Mouse (Mus musculus): Measurements from ENCODE around the gene Mas1. TPM values are rescaled to one million over a fixed set of nuclear protein-coding genes. Genes with fewer than 3 reads are reported as not detected.

Mas1 gene
- polyA plus RNA-seq, 1 experiment from 2014 or later = 0.20 TPM

DNA sequence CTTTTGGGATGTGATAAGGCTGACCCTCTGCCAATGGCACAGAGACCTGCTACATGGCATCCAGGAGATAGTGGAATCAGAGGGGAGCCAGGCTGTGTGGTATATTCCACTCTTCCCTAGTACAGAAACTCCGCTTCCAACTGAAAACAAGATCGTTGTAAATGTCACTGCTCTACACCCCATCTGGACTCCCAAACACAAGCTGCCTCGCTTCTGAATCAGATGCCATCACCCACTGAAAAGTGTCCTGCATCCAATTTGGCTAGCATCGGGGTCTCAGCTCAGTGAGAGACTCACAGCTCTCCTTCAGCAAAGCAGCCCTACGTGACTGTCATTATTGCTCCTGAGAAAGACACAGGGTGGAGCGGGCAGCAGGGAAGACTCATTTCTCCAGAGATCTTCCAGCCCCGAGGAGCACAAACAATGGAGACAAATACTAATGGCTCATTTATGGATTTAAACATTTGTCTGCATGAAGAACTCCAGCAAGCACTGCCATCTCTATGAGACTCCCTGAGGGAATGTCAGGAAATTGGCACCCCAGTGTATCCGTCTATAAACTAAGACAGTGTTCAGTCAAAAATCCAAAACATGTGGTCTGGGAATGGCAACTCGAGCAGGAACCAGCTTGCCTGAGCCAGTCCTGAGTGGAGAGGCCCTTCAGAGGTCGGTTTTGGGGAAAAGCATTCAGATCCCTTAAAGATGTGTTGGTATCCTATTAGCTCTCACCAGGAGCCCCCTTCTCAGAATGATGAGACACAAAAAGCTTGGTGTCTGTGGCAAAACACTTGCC, 28.3 kb downstream of the Mas1 start:
- ATAC-seq (replicated peaks; ENCODE audit: low FRiP score, low read depth) (no peak), DNase-seq (ENCODE audit: low spot score) (no peak)
- 76% methylated on average over 10 of the region's 10 CpGs for WGBS
- Histone ChIP-seq H3K27ac (no peak overlapping the region), H3K4me3 (replicated peaks; ENCODE audit: low read depth, low read length) (no peak overlapping the region), H3K9me3 (replicated peaks; ENCODE audit: low read length) (no peaks in the 10 kb centered on the region), H3K27me3 (ENCODE audit: insufficient read depth, low read length) (no peaks in the 10 kb centered on the region), H3K36me3 (ENCODE audit: insufficient read depth, low read length) (no peaks in the 10 kb centered on the region), H3K9ac (ENCODE audit: low read depth, low read length) (no peak overlapping the region), H3K4me1 (replicated peaks; ENCODE audit: insufficient read depth, low read length) (no peaks in the 10 kb centered on the region), H3K4me2 (ENCODE audit: low read length) (no peak overlapping the region)
- TF ChIP-seq CTCF (IDR thresholded peaks at IDR 0.05; ENCODE audit: low read depth) = no peak

DNA sequence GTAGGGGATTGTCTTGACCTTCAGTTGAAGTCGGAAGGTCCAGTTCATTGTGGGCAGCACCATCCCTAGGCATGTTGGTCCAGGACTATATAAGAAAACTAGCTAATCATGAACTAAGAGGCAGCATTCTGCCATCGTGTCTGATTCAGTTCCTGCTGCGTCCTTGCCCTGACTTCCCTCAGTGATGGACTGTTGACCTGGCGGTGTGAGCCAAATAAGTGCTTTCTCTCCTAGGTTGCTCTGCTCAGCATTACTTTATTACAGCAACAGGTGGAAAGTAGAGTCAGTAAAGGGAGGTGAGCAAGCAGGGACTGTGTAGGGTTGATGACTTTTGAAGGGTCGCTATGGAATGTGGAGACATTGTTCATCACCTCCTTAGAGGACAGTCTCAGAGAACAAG, 32.2 kb downstream of the Mas1 start:
- ATAC-seq (replicated peaks; ENCODE audit: low FRiP score, low read depth) (no peak; the same call in 1 of the 2 replicates), DNase-seq (ENCODE audit: low spot score) (no peak)
- Histone ChIP-seq H3K27ac (no peak overlapping the region), H3K4me1 (replicated peaks; ENCODE audit: insufficient read depth, low read length) (no peaks in the 10 kb centered on the region), H3K9me3 (replicated peaks; ENCODE audit: low read length) (no peaks in the 10 kb centered on the region), H3K4me2 (ENCODE audit: low read length) (no peak overlapping the region), H3K4me3 (replicated peaks; ENCODE audit: low read depth, low read length) (no peak overlapping the region), H3K27me3 (ENCODE audit: insufficient read depth, low read length) (no peaks in the 10 kb centered on the region), H3K36me3 (ENCODE audit: insufficient read depth, low read length) (no peaks in the 10 kb centered on the region), H3K9ac (ENCODE audit: low read depth, low read length) (no peak overlapping the region)
- TF ChIP-seq CTCF (IDR thresholded peaks at IDR 0.05; ENCODE audit: low read depth) = no peak
- WGBS = 90% methylated on average over 5 of the region's 5 CpGs

DNA sequence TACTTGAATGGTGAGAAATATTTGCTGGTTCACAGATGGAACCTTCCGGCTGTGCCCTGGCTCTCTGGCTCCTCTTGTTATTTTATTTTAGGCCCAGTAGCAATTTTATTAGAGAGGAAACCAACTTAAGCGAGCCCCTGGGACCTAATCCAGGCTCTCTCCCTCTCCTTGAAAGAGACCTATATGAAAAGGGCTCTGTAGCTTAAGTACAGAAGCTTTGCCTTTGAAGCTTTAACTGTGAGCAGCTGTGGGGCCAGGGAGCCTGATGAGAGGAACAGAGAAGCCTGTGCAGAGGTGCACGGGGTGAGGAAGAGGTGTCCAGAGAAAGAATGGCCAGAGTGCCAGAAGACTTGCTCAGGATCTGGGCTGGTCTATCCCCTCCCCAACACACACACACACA, 33.1 kb downstream of the Mas1 start:
- H3K4me1 ChIP-seq (replicated peaks; ENCODE audit: insufficient read depth, low read length) = no peaks in the 10 kb centered on the region
- DNase-seq (ENCODE audit: low spot score) (no peak), ATAC-seq (replicated peaks; ENCODE audit: low FRiP score, low read depth) (no peak)
- no peaks in the 10 kb centered on the region for H3K27me3 ChIP-seq (ENCODE audit: insufficient read depth, low read length)
- H3K9ac ChIP-seq (ENCODE audit: low read depth, low read length) = no peak overlapping the region
- H3K4me3 ChIP-seq (replicated peaks; ENCODE audit: low read depth, low read length) = no peak overlapping the region
- no peak for TF ChIP-seq CTCF (IDR thresholded peaks at IDR 0.05; ENCODE audit: low read depth)
- H3K27ac ChIP-seq = peak overlapping the region; percentile 68; the same call in 1 of the 2 replicates
- 48% methylated on average over 3 of the region's 3 CpGs for WGBS
- H3K9me3 ChIP-seq (replicated peaks; ENCODE audit: low read length) = no peaks in the 10 kb centered on the region
- no peak overlapping the region for H3K4me2 ChIP-seq (ENCODE audit: low read length)
- H3K36me3 ChIP-seq (ENCODE audit: insufficient read depth, low read length) = no peaks in the 10 kb centered on the region

DNA sequence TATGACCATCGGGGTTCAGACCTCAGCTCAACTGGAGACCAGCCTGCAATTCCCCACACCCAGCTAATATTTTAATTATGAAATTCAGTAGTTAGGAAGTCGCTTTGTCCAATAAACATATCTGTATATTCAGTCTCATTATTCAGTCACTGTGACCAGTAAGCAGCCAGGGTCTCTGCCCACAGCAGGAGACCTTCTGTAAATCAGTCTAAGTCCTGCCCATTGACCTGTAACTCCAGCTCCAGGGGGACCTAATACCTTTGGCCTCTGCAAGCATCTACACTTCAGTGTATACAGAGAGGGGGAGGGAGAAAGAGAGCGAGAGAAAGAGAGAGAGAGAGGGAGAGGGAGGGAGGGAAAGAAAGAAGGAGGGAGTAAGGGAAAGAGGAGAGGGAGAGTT, 33.6 kb downstream of the Mas1 start:
- no peaks in the 10 kb centered on the region for H3K4me1 ChIP-seq (replicated peaks; ENCODE audit: insufficient read depth, low read length)
- H3K27ac ChIP-seq = no peak overlapping the region
- no peaks in the 10 kb centered on the region for H3K36me3 ChIP-seq (ENCODE audit: insufficient read depth, low read length)
- H3K4me3 ChIP-seq (replicated peaks; ENCODE audit: low read depth, low read length) = no peak overlapping the region
- ATAC-seq (replicated peaks; ENCODE audit: low FRiP score, low read depth) (peak; percentile 89), DNase-seq (ENCODE audit: low spot score) (peak; percentile 11)
- no peaks in the 10 kb centered on the region for H3K27me3 ChIP-seq (ENCODE audit: insufficient read depth, low read length)
- no peak overlapping the region for H3K9ac ChIP-seq (ENCODE audit: low read depth, low read length)
- H3K4me2 ChIP-seq (ENCODE audit: low read length) = no peak overlapping the region
- no peaks in the 10 kb centered on the region for H3K9me3 ChIP-seq (replicated peaks; ENCODE audit: low read length)
- no peak for TF ChIP-seq CTCF (IDR thresholded peaks at IDR 0.05; ENCODE audit: low read depth)
- WGBS = 69% methylated on average over 3 of the region's 3 CpGs

DNA sequence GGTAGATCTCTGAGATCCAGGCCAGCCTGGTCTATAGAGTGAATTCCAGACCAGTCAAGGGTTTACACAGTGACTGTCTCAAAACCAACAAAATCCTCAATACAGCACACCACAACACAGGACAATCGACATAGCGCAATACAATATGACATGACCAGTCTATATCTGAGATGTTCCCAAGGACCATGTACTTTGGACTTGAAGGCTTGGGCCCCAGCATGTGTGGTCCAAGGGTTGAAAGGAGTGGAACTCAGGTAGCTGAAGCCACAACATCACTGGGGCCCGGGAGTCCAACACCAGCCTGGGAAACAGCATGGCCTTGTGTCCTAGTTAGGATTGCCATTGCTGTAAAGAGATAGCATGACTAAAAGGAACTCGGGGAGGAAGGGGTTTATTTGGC, 35.3 kb downstream of the Mas1 start:
- Histone ChIP-seq H3K4me2 (ENCODE audit: low read length) (no peak overlapping the region), H3K9ac (ENCODE audit: low read depth, low read length) (no peak overlapping the region), H3K4me3 (replicated peaks; ENCODE audit: low read depth, low read length) (no peak overlapping the region), H3K4me1 (replicated peaks; ENCODE audit: insufficient read depth, low read length) (no peaks in the 10 kb centered on the region), H3K27me3 (ENCODE audit: insufficient read depth, low read length) (no peaks in the 10 kb centered on the region), H3K9me3 (replicated peaks; ENCODE audit: low read length) (no peaks in the 10 kb centered on the region), H3K27ac (no peak overlapping the region), H3K36me3 (ENCODE audit: insufficient read depth, low read length) (no peaks in the 10 kb centered on the region)
- TF ChIP-seq CTCF (IDR thresholded peaks at IDR 0.05; ENCODE audit: low read depth) = no peak
- ATAC-seq (replicated peaks; ENCODE audit: low FRiP score, low read depth) (no peak), DNase-seq (ENCODE audit: low spot score) (no peak)
- WGBS = 93% methylated on average over 4 of the region's 4 CpGs

DNA sequence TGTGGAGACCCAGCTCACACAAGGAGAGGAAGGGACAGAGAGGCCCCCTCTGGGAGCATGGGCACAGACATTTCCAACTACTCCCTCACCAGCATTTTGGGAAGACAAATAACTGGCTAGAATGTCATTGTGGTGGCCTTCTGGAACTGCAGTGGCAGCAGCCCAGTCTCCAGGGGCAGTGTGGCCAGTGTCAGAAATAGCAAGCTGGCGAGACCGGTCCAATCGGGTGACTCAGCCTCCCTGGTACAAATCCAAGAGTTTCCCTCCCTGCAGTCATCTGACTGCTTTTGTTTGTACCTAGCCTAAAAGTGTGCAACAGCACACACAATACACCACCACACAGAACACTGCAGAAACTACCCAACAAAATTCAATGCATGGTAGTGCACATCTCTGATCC, 35.7 kb downstream of the Mas1 start:
- ATAC-seq (replicated peaks; ENCODE audit: low FRiP score, low read depth) = no peak
- WGBS = 85% methylated on average over 3 of the region's 3 CpGs
- no peak overlapping the region for H3K4me2 ChIP-seq (ENCODE audit: low read length)
- no peak overlapping the region for H3K4me3 ChIP-seq (replicated peaks; ENCODE audit: low read depth, low read length)
- H3K27ac ChIP-seq = no peak overlapping the region
- TF ChIP-seq CTCF (IDR thresholded peaks at IDR 0.05; ENCODE audit: low read depth) = no peak
- DNase-seq (ENCODE audit: low spot score) = no peak
- H3K27me3 ChIP-seq (ENCODE audit: insufficient read depth, low read length) = no peaks in the 10 kb centered on the region
- no peak overlapping the region for H3K9ac ChIP-seq (ENCODE audit: low read depth, low read length)
- H3K36me3 ChIP-seq (ENCODE audit: insufficient read depth, low read length) = no peaks in the 10 kb centered on the region
- H3K9me3 ChIP-seq (replicated peaks; ENCODE audit: low read length) = no peaks in the 10 kb centered on the region
- H3K4me1 ChIP-seq (replicated peaks; ENCODE audit: insufficient read depth, low read length) = no peaks in the 10 kb centered on the region

DNA sequence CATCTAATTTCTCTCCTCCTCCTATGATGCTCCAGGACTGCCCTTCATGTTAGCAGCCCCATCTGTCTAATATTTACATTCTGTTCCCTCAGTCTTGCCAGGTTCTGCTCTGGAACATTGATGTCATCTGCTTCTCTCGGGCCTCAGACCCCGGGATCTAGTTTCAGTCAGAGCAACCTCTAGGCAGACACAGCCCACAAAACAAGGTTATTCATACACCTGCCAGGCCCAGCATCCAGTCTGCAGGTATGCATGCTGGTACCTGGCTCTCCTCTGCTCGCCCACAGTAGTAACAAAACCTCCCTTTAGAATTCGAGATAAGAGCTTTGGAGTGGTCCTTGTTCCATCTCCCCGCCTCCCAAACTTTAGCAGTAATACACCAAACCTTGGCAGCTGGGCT, 37.6 kb downstream of the Mas1 start:
- Histone ChIP-seq H3K4me3 (replicated peaks; ENCODE audit: low read depth, low read length) (no peak overlapping the region), H3K4me2 (ENCODE audit: low read length) (no peak overlapping the region), H3K27ac (no peak overlapping the region), H3K9me3 (replicated peaks; ENCODE audit: low read length) (no peaks in the 10 kb centered on the region), H3K36me3 (ENCODE audit: insufficient read depth, low read length) (no peaks in the 10 kb centered on the region), H3K4me1 (replicated peaks; ENCODE audit: insufficient read depth, low read length) (no peaks in the 10 kb centered on the region), H3K27me3 (ENCODE audit: insufficient read depth, low read length) (no peaks in the 10 kb centered on the region), H3K9ac (ENCODE audit: low read depth, low read length) (no peak overlapping the region)
- ATAC-seq (replicated peaks; ENCODE audit: low FRiP score, low read depth) = no peak
- DNase-seq (ENCODE audit: low spot score) = no peak
- 70% methylated on average over 5 of the region's 5 CpGs for WGBS
- no peak for TF ChIP-seq CTCF (IDR thresholded peaks at IDR 0.05; ENCODE audit: low read depth)
